Mouse (Mus musculus): ENCODE data around the gene Foxj2.

Foxj2 gene

GRCm38 (mm10) chr6:122813640-122814039, 6.1 kb upstream of the Foxj2 start:
- no peak for DNase-seq (ENCODE audit: low spot score)

DNA sequence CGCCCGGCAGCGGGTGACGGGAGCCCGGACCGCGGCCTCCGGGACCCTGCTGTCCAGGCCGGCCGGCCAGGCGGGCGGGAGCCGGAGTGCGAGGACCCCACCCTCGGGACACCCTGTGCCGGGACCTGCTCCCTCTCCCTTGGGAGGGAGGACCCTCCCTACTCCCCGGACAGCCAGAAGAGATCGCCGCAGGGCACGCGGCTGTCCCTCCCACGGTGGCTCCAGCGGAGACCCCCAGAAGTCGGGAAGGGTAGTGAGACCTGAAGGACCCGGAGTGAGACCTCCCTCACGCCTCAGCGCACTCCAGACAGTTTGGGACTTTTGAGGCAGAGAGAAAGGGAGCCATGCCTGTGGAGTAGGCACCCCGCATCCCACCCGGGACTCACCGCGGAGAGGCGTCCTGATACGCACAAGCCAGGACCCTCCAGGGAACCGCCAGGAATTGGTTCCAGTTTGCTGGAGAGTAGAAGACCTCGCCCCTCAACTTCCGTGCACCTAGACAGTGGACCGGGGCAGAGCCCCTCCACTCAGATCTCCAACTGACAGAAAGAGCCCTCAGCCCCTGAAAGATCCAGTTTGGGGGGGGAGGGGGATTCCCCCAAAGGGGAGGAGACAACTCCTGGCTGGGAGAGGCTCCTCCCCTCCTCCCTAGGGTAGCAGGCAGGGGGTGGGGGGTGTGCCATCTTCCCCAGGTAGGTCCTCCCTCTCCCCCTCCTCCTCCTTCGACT, 521 bp downstream of the Foxj2 start:
- DNase-seq (ENCODE audit: low spot score), result peak; percentile 25

GRCm38 (mm10) chr6:122820799-122821650, 1.3 kb downstream of the Foxj2 start:
- no peak for DNase-seq (ENCODE audit: low spot score)

- no peak for DNase-seq (ENCODE audit: low spot score)
These were observed 2.1 kb downstream of the Foxj2 start for GRCm38 (mm10) chr6:122821822-122822221.

GRCm38 (mm10) chr6:122824086-122824485, 4.4 kb downstream of the Foxj2 start:
- DNase-seq (ENCODE audit: low spot score), result no peak

- DNase-seq (ENCODE audit: low spot score), result no peak
These were observed 5.5 kb downstream of the Foxj2 start for GRCm38 (mm10) chr6:122825166-122825565.

DNA sequence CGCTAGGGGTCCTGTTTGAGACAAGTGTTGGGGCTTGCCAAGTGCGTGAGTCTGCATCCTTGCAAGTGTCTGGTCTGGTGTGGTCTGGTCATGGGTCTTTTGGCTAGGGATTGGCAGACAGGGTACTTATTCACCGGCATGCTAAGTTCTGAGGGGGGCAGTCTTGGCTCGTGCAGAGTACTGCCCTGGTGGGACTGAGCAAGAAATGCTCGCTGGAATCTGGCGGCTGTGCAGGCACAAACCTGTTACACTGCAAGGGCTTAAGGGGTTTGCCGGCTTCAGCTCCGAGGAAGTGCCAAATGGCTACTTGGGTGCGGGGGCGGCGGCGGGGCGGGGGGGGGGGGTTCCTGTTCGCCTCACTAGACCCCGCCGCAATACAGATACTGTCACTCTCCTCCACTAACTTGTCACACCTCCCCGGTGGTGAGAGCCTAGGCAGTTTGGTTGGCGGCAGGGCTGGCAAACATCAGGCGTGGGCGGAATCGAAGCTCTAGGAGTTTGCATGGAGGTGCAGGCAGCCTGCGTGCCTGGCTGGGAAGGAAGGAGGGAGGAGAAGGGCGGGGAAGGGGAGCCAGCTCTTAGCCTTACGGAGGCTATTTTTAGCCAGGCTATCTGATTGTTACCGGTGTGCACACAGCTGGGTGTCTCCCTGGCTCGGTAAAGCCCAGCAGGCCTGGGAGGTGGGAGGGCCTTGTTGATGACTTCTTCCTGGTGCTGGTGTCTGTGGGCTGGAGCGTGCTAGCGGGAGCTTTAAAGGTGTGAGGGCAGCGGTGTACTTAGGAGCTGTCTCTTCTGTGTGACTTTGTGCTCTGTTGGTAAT, 6.4 kb downstream of the Foxj2 start:
- peak; percentile 60 for DNase-seq (ENCODE audit: low spot score)

GRCm38 (mm10) chr6:122828086-122828485, 8.4 kb downstream of the Foxj2 start:
- no peak for DNase-seq (ENCODE audit: low spot score)

GRCm38 (mm10) chr6:122832880-122833279, 13.2 kb downstream of the Foxj2 start:
- DNase-seq (ENCODE audit: low spot score), result no peak

DNA sequence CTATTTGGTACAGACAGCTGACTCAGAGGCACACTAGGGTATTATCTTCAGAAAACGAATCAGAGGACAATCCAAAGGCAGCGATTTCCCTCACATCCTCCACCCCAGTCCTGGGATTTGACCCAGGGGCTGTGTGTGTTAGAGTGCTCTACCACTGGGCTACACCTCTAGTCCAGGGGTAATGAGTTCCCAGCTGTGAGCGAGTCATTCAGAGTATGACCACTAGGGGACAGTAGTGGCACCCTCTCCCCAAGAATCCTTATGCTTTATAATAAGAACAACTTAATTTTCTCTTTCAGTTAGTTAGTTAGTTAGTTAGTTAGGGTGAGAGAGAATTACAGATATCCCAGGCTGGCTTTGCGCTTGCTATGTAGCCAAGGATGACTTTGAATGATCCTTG, 14.7 kb downstream of the Foxj2 start:
- DNase-seq (ENCODE audit: low spot score), result peak; percentile 37

GRCm38 (mm10) chr6:122836974-122837373, 17.3 kb downstream of the Foxj2 start:
- no peak for DNase-seq (ENCODE audit: low spot score)

DNA sequence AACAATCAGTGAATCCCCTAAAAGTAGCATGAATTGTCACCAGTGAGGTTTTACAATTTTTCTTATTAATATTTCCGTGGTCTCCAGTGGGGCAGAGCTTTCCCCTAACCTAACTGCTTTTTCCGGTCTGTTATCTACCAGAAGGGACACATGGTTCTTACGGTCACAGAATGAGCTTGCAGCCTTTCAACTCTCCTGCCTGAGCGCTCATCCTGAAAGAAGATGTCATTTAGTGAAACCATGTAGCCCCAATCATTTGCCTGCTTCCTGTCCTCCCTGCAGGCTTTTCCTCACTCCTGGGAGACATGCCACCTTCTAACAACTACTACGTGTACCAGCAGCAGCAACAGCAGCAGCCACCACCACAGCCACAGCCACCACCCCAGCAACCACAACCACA, 17.8 kb downstream of the Foxj2 start:
- DNase-seq (ENCODE audit: low spot score), result no peak

- DNase-seq (ENCODE audit: low spot score), result no peak
These were observed 24.0 kb downstream of the Foxj2 start for GRCm38 (mm10) chr6:122843759-122844158.

DNA sequence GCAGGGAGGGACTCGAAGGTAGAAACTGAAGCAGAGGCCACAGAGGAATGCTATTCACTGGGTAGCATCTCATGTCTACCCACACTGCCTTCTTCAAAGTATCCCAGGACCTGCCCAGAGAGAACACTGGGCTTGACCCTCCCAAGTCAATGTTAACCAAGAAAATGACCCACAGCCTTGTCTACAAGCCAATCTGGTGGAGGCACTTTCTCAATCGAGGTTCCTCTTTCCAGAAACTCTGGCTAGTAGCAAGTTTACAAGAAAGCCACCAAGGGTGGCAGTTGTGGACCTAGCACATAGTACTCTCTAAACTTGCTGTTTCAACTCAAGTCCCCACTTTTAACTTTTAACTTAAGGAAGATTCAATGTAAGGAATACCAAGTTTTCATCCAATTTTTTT, 33.0 kb downstream of the Foxj2 start:
- no peak for DNase-seq (ENCODE audit: low spot score)

DNA sequence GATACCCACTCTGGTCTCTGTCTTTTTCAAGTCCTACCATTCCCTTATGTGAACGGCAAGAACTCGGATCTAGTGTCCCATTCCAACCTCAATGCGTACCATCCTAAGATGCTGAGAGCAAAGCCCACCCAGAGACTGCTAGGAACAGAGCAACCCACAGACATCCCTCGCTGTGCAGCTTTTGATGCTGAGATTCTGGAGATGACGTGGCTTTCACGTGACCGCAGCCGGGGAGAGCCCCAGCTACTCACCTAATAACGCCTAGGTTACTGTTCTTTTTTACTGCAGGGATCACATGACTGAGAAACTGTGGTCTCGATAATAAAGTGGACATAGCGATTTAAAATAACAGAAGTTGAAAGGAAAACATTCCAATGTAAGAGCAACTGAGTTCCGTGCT, 34.8 kb downstream of the Foxj2 start:
- no peak for DNase-seq (ENCODE audit: low spot score)

- DNase-seq (ENCODE audit: low spot score), result no peak
These were observed 36.2 kb downstream of the Foxj2 start, which contains the start of gene C3ar1 for GRCm38 (mm10) chr6:122855955-122856354. C3ar1 (minus strand) TSS chr6:122856161.

DNA sequence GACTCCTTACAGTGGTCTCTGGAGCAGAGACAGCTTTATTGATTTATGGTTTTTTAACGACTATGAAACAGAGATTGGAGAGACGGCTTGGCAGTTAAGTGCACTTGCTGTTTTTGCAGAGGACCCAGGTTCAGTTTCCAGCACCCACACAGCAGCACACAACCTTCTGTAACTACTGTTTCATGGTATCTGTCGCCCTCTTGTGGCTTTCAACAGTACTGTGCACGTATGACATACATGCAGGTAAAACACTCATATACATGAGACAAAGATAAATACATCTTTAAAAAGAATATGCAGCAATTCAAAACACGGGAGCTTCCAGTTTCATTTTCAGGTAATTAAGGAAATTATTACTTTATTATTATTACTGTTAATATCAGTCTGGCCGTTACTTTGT, 42.7 kb downstream of the Foxj2 start:
- no peak for DNase-seq (ENCODE audit: low spot score)

GRCm38 (mm10) chr6:122862871-122863270, 43.2 kb downstream of the Foxj2 start:
- DNase-seq (ENCODE audit: low spot score), result no peak

DNA sequence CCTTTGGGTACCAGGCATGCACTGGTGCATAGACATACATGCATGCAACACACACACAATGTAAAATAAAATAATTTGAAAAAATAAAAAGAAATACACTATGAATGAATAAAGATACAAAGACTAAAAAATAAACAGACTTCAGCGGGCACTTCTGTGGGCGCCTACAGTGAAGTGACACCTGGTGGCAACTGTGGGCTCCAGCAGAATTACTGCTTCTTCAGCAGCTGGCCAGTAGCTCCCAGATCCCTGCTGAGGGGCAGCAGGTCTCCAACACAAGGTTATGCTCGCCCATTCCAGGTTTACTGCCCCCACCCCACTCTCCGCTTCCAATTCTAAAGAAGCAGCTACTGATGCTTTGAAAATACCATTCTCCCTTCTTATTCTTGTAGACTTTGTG, 48.2 kb downstream of the Foxj2 start:
- DNase-seq (ENCODE audit: low spot score), result no peak

DNA sequence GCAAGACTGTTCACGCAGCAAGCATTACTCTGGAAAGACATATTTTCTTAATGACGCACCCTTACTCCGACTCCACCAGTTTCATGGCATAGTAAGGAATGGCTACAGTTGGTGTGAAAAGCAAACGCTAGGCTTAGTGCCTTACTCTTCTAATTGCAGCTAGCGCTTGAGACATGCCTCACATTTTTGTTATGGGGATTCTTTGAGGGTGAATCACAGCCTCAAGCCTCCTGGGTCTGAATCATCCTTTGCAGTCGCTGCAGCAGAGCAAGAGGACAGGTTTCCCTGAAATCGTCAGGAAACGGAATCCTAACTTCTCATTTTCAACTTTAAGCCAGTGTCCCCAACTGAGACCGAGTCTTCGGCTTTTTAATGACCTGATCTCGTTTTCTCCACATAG, 50.1 kb downstream of the Foxj2 start:
- DNase-seq (ENCODE audit: low spot score), result no peak

GRCm38 (mm10) chr6:122872800-122873199, 53.1 kb downstream of the Foxj2 start:
- DNase-seq (ENCODE audit: low spot score), result no peak
